Mouse (Mus musculus): ENCODE measurements around the gene Kcnj11.

Kcnj11 gene

DNA sequence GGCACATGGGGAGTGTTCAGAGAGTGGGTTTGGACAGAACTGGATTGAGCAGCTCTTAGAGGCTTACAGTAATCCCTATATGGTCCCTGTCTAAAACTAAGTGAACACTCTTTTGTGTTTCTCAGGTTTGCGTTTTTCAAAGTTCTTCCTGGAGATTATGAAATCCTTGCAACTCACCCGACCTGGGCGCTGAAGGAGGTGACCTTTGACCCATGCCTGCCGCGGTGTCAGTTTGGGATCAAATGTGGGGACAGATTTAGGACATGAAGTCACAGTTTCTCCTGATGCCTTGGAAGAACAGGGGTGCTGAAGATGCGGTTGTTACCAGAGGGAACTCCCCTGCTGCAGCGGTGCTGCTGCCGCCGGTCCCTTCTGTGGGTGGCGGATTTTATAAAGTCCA, 56.5 kb downstream of the Kcnj11 start:
- DNase-seq = no peak

Data from right cerebral cortex, adult 18-20 months (tissue).